Mouse (Mus musculus) megakaryocyte, embryonic 14.5 days (primary cell): ENCODE data around the gene Gabra3. TPM values are rescaled to one million over a fixed set of nuclear protein-coding genes. Genes with fewer than 3 reads are reported as not detected.

Experiments used
- H3K27me3 ChIP-seq: replicated peaks from 2 replicates; pipeline ENCODE3; 2012; ENCODE audit warnings: inconsistent platforms
- H3K36me3 ChIP-seq: replicated peaks from 2 replicates; pipeline ENCODE3; 2012; ENCODE audit warnings: low read length, inconsistent platforms, mixed read lengths
- H3K4me1 ChIP-seq: 2 replicates; pipeline ENCODE4 v1.6.1; 2012; ENCODE audit warnings: inconsistent platforms
- H3K4me3 ChIP-seq: replicated peaks from 2 replicates; pipeline ENCODE3; 2012; ENCODE audit warnings: moderate library complexity, mild to moderate bottlenecking, inconsistent platforms
- H3K9me3 ChIP-seq: 2 replicates; pipeline ENCODE4 v1.6.1; 2012; ENCODE audit warnings: inconsistent platforms
- FLI1 ChIP-seq: IDR thresholded peaks from 2 replicates; pipeline ENCODE4 v1.6.1; 2012; ENCODE audit warnings: low read length, inconsistent platforms, mixed read lengths
- GATA1 ChIP-seq: IDR thresholded peaks from 3 replicates; pipeline ENCODE4 v1.6.1; 2012; ENCODE audit warnings: mixed read lengths, low read length, inconsistent platforms, borderline replicate concordance
- polyA plus RNA-seq: library from polyadenylated mRNA; stranded (reverse); fragments of >175 nt; gene quantifications from 2 replicates; pipeline ENCODE4 v1.2.3, GENCODE M21; 2012; ENCODE audit warnings: low replicate concordance; ENCODE audit not compliant: insufficient read depth

Gabra3 gene
- not detected in 2 replicates for polyA plus RNA-seq

DNA sequence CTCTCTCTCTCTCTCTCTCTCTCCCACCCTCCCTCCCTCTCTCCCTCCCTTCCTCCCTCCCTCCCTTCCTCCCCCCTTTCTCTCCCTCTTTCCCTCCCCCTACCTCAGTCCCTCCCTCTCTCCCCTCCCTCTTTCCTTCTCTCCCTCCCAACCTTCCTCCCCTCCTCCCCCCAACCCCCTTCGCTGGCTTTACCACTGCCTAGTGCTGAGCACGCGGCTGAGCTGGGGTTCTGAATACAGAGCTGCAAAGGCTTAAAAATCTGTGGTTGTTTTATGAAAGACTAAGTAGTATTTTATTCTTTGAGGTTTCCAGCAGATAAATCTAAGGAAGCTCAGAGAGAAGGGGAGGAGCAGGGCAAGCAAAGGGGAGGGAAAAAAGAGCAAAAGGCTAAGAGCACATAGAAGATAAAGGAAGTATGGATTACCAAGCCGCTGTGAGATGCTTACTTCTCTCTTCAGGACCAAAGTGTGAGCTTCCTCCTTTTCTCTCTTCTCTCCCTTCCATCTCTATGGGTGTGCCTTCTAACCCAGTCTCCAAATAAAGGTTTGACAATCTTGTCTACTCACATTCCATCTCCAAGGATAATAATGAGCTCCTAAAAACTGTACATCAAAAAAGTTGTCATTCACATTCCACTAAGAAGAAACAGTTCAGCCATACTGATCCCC is at the start of gene Gabra3:
Gabra3 (minus strand) TSS at position 619 of the 669 bp plus-strand sequence.
- Histone ChIP-seq H3K4me3 (no peak within 1 kb of the TSS), H3K36me3 (no peaks in the 10 kb centered on the region), H3K9me3 (no peaks in the 10 kb centered on the region), H3K4me1 (no peaks in the 10 kb centered on the region), H3K27me3 (peaks cover 12% of the 10 kb centered on the region)
- TF ChIP-seq FLI1, result no peak
- no peak for TF ChIP-seq GATA1

DNA sequence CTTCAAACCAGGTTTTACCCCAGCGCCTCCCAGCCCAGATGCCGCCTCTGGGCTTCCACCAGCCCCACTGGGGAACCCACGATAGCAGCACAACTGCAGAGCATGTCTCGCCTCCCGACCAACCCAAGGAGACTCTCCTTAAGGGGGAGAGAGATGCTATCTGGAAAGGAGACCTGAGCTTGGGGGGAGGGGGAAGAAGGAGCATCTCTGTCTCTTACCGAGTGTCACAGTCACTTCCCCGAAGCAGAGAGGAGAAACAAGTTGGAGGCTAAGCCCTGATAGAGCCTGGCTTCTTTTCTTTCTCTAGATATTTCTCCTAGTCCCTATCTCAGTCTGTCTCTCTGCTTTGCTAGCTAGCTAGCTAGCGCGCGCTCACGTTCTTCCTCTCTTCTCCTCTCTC is 859 bp downstream of the Gabra3 start:
- Histone ChIP-seq H3K9me3 (no peaks in the 10 kb centered on the region), H3K27me3 (peaks cover 15% of the 10 kb centered on the region), H3K4me3 (no peak overlapping the region), H3K4me1 (no peaks in the 10 kb centered on the region), H3K36me3 (no peaks in the 10 kb centered on the region)
- TF ChIP-seq FLI1 (no peak), GATA1 (no peak)

DNA sequence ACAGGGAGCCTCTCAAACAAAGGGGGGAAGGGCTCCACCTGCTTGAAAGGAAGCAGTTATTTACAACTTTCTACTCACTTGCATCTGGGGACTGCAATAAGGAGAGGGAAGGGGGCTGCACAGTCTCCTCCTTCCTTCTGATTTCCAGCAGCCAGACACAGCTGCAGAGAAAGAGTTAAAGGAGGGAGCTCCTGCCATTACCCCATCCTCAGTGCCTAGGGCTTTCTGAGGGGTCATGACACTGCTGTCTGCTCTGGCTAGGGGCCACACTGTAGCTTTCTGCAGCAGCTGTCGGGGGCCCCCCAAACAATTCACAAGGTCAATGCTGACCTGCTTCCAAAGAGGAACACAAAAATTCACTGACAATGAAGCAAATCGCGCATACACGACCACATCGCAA is 1.3 kb downstream of the Gabra3 start:
- Histone ChIP-seq H3K36me3 (no peaks in the 10 kb centered on the region), H3K27me3 (peaks cover 15% of the 10 kb centered on the region), H3K4me3 (no peak overlapping the region), H3K4me1 (no peaks in the 10 kb centered on the region), H3K9me3 (no peaks in the 10 kb centered on the region)
- TF ChIP-seq GATA1 (no peak), FLI1 (no peak)

DNA sequence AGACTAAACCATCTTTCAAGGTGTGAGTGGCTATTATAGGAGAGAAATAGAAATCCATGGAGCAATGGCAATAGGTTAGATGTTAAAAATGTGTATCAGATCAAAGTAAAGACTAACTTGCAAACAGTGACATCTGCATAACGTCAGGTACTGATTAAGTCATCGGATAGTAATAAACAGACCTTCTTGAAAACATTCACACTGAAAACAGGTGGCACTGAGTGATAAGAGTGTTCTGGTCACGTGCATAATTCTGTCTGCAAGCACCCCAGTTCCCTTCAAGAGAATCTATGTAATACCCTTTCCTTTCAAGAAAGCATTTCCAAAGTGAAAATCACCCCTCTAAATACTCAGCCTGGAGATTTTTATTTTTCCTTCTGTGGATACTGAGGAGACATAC is 6.0 kb downstream of the Gabra3 start:
- no peak overlapping the region for H3K4me3 ChIP-seq
- no peaks in the 10 kb centered on the region for H3K36me3 ChIP-seq
- peaks cover 12% of the 10 kb centered on the region for H3K27me3 ChIP-seq
- H3K4me1 ChIP-seq, result no peaks in the 10 kb centered on the region
- H3K9me3 ChIP-seq, result no peaks in the 10 kb centered on the region
- TF ChIP-seq GATA1 (no peak), FLI1 (no peak)

DNA sequence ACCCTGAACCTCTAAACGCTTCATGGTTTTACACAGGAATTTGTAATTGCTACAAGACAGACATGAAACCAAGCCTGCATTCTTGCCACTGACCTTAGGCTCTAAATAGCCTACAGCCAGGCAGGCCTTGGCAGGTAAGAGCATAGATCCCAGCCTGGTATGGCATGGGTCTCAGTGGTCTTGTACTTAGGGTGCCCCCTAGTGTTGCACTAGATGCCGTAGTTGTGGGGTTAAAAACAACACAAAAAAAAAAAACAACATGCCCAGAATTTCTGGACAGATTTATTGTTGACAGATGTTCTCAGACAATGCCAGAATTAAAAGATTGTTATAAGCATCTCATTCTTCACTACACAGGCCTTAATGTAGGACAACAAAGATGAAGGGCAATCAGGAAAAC is 12.0 kb downstream of the Gabra3 start:
- no peaks in the 10 kb centered on the region for H3K9me3 ChIP-seq
- no peaks in the 10 kb centered on the region for H3K36me3 ChIP-seq
- H3K27me3 ChIP-seq, result no peaks in the 10 kb centered on the region
- H3K4me3 ChIP-seq, result no peak overlapping the region
- no peak for TF ChIP-seq FLI1
- TF ChIP-seq GATA1, result no peak
- H3K4me1 ChIP-seq, result no peaks in the 10 kb centered on the region

DNA sequence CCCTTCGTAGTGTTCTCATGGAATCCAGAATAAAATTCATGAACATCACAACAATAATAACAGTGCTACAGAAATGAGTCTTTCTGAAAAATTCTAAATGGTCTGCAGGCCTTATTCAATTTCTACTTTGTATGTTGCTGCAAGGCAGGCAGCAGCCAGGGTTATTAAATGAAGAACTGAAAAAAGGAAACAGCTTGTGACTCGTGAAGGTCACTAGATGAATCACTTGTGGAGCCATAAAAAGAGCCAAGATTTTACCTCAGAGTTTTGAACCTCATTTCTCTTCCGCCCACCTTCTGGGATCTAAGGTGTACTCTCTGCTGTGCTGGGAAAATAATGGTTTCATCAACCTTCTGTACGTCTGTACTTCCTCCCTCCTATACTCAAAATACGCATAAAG is 159.4 kb downstream of the Gabra3 start:
- Histone ChIP-seq H3K9me3 (no peaks in the 10 kb centered on the region), H3K36me3 (no peaks in the 10 kb centered on the region), H3K27me3 (no peaks in the 10 kb centered on the region), H3K4me3 (no peak overlapping the region), H3K4me1 (no peaks in the 10 kb centered on the region)
- TF ChIP-seq GATA1, result no peak
- TF ChIP-seq FLI1, result no peak

DNA sequence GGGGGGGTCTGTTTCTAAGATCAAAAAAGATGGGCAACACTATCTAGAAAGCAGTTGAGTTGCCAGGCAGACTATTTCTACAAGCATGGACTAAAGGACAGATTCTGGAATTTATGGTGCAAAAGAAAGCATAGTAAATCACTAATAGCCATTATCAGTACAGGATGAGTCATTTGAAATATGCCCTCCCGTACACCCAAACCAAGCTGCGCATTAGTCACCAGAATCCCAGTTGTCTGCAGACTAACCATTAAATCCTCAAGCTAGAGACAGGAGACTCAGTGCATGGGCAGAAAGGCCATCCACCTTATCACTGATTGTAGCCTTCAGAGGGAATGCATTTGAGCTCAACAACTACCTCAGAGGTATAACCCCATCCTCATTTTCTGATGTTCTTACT is 166.8 kb downstream of the Gabra3 start:
- TF ChIP-seq FLI1 (no peak), GATA1 (no peak)

DNA sequence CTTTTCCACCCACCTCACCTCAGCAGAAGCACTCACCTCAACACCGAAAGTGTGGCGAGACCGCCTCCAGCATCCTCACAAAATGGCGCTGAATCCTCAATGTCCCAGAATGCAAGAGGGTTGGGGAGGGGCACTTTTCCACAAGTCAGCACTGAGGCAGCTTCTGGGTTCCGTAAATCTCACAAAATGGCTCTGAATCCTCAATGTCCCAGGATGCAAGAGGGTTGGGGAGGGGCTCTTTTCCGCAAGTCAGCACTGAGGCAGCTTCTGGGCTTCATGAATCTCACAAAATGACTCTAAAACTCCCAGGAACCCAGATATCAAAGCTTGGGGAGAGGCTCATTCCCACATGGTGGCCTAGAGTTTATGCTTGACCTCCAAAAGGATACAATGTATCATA is 269.9 kb downstream of the Gabra3 start, which contains the start of gene Magea10:
Magea10 (minus strand) TSS at position 101 of the 400 bp plus-strand sequence.
- no peak within 1 kb of the TSS for H3K4me3 ChIP-seq
- H3K9me3 ChIP-seq, result peaks cover 4% of the 10 kb centered on the region; the same call in 1 of the 2 replicates
- no peak for TF ChIP-seq FLI1
- no peak for TF ChIP-seq GATA1
- H3K4me1 ChIP-seq, result no peaks in the 10 kb centered on the region
- no peaks in the 10 kb centered on the region for H3K36me3 ChIP-seq
- H3K27me3 ChIP-seq, result peaks cover 8% of the 10 kb centered on the region

More for the DNA sequence above, 166.8 kb downstream of the Gabra3 start:
- H3K4me3 ChIP-seq, result no peak overlapping the region
- no peaks in the 10 kb centered on the region for H3K9me3 ChIP-seq
- H3K27me3 ChIP-seq, result no peaks in the 10 kb centered on the region
- H3K4me1 ChIP-seq, result no peaks in the 10 kb centered on the region
- H3K36me3 ChIP-seq, result no peaks in the 10 kb centered on the region

Other genes starting within 250 kb of the Gabra3 start
- gene Gabrq, start 168.3 kb upstream of the Gabra3 start, polyA plus RNA-seq, result not detected in 2 replicates